Mouse (Mus musculus) layer of hippocampus, adult 8-10 months (tissue): ENCODE results near the gene Stx11. TPM values are rescaled to one million over a fixed set of nuclear protein-coding genes. Genes with fewer than 3 reads are reported as not detected.

Experiments
- DNase-seq, 2 experiments: peaks; one replicate each; pipeline ENCODE4 v3.0.0; 2022; ENCODE audit warnings: low spot score in 2 of 2
- total RNA-seq, 4 experiments: library from RNA; stranded (reverse); gene quantifications; 2 replicates each; pipeline ENCODE4 v1.2.4; 2022

Stx11 gene
- total RNA-seq = under 1 TPM; 0.13 to 0.61 (median 0.26) TPM

DNA sequence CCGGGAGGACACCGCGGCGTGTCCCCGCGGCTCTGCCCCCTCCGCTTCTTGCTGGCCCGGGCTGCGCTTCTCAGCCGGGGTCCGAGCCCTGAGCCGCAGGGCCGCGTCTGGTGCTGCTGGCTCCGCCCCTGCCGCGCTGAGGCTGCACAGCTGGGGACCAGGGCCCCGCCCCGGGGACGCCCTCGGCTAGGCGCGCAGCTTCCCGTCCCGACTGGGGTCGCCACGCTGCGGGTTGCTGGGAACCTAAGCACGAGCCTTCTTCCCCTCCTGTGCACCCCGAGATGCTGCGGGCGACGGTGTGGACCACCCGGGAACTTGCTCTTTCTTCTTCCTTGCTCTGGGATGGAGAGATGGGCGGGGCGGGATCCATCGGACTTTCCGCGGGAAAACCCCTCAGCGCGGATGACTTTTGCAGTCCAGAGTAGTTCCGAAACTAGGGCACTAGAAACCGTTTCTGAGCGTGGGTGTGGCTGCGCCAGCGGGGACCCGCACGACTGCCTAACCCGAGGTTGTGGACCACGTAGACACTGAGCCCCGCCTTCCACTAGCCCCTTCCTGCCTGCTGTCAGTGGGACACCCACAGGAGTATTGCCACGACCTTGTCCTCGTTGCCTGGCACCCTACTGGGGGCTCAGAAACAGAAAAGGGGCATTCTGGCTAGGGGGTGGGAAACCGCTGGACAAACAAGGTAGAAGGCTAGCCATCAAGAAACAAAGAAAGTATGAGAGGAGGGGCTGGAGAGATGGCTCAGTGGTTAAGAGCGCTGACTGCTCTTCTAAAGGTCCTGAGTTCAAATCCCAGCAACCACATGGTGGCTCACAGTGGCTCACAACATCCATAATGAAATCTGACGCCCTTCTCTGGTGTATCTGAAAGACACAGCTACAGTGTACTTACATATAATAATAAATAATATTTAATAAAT lies at the start of gene Stx11:
Gene Stx11 (minus strand): TSS at position 148 of the 925 bp plus-strand sequence.
- DNase-seq = no peak

DNA sequence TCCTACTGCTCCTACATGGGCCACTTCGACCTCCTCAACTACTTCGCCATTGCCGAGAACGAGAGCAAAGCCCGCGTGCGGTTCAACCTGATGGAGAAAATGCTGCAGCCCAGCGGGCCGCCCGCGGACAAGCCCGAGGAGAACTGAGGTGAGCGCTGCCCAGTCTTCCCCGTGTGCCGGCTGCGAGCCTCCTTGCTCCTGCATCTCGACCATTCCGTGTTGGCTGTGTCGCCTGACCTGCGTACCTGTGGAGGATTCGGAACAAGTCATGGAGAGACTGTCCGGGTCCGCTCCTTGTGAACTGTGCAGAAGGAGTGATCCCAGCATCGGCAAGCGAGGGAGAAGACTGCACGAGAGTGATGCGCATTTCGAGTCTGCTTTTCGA lies 44.6 kb upstream of the Stx11 start:
- no peak for DNase-seq

DNA sequence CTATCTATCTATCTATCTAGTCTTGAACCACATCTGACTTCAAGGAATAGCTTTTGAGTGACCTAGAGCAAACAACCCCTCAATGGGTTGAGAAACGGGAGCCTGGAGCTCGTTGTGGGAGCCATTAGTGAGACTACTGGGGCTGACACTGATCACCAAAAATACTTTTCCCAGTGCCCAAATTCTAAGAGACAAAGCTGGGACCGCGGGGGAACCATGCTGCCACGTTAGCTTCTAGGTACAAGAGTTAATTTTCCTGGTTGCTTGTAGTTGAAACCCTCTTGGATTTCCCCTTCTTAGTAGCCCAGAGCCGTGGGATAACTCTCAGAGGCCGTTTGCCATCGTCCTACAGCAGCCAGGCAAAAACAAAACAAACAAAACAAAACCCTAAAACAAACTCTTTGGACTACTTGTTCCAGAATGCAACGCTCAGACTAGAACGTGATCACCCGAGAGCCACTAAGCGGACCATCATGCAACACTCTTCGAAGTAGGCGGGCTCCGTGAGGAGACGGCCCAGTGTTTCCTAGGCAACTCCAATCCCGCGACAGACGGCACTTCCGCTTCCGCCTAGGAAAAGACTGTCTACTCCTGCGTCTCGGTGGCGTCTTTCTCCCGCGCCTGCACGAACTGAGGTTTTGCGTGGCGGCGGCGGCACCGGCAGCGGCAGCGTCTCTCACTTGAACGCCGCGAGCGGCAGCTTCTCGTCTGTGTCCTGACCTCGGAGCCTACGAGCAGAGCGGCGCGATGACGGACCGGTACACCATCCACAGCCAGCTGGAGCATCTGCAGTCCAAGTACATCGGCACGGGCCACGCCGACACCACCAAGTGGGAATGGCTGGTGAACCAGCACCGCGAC lies 44.0 kb upstream of the Stx11 start:
- peak; percentile 97 for DNase-seq

DNA sequence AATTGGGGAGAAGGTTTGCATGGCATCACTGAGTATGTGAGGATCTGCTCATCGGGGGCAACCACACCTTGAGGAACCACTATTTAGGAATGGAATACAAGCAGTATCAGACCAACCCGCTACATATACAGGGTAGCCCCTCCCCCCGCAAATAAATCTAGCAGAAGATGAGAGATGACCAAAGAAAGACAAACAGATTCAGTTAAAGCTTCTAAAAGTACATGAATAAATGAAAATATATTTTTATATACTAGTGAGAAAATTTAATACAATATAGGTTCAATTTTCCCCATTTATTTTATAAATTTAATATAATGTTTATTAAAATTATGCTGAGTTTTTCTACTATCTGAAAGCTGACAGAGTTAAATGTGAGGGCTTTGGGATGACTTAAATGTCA lies 40.9 kb upstream of the Stx11 start, which contains the start of gene Sf3b5:
Gene Sf3b5 (plus strand): TSS at position 301 of the 400 bp plus-strand sequence.
- DNase-seq = no peak

DNA sequence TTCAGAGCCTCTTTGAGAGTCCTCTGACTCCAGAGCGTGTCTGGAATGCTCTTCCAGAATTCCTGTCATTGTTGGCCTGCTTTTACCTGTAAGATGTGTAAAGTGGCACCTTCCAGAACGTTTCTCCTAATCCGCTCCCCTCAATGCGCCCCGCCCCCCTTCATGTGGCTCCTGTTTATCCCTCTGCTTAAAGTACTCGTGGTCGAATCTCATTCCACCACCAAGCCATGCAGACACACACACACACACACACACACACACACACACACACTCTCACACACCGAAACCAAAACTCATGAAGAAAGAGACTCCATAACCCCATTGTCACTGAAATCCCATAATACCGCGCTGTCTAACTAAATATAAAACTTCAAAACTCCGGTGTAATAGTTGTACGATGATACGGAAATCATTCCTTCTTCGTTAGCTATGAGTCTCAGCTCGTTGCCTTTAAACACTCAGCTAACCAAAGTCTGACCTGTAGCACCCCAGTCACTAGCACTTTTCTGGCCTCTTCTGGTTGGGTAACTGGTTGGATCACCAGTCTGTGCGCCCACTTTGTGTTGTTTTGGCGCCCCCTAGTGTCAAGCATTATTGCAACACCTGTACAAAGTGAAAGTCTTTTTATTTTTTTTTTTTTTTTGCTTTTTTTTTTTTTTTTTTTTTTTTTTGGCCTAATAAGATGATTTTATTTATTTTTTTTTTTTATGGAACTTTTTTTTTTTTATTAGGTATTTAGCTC lies 32.8 kb upstream of the Stx11 start:
- peak; percentile 43 to 83 for DNase-seq

DNA sequence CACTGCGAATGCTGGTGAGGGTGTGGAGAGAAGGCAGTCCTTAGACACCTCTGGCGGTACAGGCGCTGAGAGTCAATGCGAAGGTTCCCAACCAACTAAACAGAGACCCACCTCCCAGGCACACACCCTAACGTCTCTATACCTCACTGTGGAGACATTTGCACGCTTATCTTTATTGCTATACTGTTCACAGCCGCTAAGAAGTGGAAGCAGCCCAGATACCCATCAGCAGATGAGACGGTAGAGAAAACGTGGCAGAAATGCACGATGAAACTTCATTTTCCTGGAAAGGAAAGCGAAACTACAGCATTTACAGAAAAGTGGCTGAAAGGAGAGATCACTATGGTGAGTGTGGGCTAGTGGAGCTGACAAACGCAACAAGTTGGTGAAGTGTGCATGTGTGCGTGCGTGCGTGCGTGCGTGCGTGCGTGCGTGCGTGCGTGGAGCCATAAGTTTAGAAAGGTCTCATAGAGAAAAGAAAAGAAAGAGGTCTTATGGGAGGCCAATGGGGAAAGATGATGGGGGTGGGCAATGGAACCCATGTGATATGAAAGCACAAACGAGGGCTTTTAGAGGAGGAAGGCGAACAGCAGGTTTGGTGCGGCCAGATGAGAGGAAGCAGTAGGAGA lies 29.4 kb upstream of the Stx11 start:
- DNase-seq = no peak

DNA sequence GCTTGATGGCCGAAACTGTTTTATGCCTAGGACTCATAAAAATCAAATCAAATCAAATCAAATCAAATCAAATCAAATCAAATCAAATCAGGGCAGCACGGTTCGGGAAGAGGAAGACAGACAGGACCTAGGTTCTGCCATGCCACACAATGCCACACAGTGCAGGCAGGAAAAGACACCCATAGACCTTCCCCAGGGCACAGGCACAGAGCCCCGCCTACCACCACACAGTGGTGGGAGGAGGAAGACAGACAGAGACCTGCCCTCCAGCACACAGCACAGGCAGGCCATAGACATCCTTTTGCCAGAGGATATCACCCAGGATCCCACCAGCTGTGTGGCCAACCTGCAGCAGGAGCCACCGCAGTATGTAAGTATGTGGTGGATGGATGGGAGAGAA lies 27.9 kb upstream of the Stx11 start:
- DNase-seq = no peak

DNA sequence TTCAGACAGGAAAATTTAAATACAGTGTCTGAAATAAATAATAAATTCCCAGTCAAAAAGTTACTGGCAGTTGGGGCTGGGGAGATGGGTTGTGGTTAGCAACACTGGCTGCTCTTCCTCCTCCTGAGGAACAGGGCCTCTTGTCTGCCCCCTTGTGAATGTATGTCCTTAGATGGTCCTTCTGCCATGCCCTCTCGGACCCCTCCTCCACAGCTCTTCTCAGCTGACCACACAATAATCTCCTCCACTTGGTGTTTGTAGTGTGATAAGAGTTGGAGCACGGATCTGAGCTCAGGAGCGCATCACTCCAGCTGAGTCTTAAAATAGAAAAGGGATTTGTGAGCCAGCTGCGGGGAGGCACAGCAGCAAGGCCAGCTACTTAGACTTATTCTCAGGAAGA lies 22.8 kb upstream of the Stx11 start:
- no peak for DNase-seq

DNA sequence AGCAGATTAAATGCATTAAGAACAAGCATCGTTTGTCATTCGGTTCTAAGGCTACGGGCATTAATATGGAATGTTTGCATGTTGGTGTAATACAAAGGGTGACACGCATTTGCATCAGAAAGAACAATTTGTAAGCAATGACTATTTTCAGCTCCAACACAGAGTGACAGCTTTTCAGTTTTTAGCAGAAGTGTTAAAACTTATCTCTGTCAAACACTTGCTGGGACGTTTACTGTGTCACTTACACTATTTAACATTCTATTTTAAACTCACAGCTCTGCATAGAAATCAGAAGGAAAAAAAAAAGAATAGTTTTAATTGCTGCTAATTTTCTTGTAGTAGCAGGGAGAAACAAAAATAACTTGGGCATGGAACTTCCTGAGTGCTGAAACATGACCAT lies 22.4 kb upstream of the Stx11 start:
- DNase-seq = no peak

DNA sequence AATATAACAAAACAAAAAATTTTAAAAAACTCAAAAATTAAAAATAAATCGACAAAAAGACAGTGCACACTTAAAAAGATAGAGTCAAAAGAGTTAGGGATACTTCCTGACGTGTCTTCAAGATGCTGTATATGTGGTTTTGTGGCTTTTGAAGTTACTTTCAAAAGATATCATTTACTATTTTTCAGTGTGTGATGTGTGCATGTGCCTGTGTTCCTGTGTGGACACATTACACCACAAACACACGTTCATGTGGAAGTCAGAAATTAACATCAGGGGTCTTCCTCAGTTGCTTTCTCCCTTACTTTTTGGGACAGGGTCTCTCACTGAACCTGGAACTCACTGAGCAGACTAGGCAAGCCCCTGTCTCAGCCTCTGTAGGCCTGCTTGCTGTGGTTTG lies 20.9 kb upstream of the Stx11 start:
- no peak for DNase-seq

DNA sequence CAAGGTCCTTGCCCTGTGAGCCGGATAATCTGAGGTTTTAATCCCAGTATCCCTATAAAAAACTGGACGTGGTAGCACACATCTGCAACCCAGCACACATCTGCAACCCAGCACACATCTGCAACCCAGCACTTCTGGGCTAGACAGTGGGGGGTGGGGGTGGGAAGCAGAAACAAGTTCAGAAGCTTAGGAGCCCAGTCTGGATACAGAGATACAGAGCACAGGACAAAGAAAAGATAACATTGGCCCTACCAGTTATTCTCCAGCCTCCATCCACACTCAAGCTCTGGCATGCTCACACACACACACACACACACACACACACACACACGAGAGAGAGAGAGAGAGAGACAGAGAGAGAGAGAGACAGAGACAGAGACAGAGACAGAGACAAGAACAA lies 19.4 kb upstream of the Stx11 start:
- DNase-seq = no peak

DNA sequence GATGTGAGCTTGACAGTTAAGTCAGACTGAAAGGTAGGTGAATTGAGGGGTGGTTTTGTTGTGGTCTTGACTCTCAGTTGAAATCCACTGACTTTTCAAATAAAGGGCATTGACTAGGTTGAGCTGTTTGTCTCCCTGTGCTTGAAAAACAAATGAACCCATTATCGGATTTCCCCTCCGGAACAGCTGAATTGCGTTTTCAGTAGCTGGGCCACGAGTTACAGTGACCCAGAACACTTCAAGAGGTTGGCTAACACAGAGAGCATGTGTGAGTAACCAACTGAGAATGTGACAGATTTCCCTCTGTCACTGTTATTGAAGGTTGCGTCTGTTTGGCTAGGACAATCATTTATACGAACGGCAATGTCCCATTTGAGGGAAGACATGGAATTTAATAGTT lies 17.0 kb upstream of the Stx11 start:
- no peak for DNase-seq

DNA sequence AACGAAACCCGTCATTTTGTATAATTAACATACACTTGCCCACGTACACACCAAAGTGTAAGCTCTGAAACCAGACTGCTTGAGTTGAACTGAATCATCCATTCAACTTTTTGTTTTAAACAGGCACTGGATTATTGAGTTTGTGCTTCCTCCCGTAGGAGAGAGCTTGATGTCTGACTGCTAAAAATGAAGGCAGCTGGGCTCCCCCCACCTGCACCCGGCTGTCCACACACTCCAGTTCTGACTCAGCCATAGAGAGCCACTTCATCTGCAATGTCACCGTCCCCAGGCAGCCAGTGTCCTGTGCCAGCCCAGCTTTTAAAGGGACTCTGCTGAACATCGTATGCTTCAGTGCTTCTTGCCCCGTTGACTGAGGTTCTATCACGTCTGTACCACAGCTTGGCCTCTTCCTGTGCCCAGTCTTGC lies 13.7 kb upstream of the Stx11 start:
- DNase-seq = peak in 1 of 2 experiments; percentile 6

DNA sequence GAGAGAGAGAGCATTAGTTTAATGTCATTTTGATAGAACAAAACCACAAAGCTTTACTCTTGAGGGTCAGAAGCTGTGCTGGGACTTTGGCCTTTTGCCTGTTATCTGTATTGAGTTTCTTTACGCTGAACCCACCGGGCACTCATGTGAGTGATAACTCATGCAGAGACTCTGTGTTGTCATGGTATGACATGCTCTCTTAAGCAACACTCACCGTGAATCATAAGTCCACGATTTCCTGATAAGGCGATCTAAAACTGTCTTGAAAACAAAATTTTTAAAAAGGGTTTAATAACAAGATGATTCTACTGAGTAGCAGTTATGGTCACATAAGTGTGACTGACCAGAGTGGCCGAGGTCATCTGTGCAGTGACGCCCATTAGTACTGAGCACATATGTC lies 12.5 kb upstream of the Stx11 start:
- DNase-seq = no peak

DNA sequence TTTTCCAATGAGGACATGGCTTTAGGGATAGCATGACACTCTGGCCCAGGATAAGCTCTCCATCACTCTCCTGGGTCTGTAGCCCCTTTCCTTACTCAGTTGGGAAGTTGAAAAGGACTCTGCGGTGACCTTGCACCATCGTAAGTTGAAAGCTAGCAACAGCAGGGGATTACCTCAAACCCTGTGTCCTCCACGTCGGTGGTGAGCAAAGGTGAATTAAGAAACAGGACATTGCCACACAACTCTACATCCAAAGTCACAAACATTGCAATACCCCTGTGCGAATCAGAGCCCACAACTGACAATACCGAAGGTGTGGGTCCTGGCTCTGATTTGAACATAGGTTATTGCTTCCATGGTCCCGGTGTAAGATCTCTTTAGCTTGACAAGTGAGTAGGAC lies 11.9 kb upstream of the Stx11 start:
- no peak for DNase-seq

DNA sequence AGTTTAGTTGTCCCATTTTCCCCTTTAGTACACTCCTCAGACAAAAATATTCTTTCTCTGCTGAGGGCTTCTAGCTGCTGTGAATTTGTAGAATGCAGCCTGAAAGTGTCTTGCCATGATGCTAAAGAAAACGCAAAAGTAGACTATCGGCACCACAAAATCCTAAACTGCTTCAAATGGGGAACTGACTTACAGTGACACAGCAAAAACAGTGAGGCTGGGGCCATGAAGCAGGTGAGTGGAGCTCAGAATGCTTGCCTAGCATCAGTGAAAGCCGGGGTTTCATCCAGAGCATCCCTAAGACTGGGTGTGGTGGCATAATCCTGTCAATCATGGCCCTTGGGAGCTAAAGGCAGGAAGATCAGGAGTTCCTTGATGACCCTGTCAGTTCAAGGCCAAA lies 11.4 kb upstream of the Stx11 start:
- DNase-seq = no peak

DNA sequence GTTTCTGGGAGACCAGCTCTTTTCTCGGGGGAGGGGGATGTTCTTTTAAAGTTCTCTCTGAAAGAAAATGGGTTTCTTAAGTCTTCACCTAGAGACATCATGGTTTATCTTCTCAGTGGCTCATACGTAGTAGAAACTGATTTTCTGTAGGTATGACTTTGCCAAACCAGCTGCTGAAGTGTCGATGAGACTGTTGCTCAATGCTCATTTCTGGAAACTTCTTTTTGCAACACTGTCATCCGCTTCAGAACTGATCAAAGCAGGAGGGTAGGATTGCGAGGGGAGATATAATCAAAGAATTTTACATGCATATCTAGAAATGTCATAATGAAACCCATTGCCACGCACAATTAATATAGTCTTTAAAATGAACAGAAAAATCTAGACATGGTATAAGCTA lies 10.5 kb upstream of the Stx11 start:
- DNase-seq = no peak

DNA sequence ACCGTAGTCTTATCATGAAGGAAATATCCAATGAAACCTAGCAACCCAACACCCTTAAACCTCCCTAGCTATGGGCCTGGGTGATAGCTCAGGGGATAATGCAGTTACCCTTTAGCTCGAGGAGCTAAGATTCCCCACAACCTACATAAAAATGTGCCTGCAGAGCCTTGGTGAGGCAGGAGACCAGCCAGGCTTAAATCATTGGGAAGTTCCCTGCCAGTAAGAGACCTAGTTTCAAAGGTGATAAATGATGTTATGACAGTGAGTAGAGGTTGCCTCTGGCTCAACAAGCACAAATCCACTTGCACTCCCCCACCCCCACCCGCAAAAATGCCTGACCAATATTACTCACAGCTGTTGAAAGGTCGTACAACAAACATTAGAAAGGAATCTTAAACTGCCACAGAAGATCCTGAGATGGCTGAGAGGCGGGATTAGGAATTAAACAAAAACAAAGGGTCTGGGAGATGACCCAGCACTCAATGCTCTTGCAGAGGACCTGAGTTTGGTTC lies 1.6 kb upstream of the Stx11 start:
- no peak for DNase-seq

DNA sequence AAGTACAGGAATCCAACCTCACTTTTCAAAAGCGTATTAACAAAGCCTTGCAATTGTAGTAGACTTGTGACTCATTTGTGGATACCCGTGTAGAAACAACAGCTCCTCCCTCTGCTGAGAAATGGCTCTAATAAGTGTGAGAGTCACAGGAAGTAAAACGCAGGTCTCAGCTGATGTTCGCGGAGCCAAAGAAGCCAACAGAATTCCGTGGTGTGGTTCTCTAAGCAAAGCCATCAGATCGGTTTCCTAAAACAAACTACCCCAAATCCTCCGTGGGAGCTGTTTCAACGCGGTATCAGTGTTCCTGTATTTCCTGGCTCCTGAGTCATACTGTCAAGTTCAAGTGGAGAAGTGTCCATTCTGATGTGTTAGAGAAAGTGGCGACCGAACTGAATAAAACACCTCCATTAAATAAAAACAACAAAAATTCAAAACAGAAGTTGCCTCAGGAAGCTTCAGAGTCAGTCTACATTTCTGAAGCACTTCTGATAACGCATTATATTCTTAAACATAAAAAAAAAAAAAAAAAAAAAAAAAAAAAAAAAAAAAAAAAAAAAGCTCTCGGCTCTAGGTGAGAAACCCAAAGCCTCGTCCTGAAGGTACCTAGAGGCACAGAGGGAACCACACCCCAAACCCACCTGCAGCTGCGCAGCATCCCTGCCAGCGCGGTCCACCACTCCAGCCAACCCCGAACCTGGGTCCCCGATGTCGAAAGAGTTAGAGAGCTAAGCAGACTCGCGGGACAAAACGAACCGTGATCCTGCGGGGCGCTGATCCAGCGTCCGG lies 543 bp downstream of the Stx11 start:
- no peak for DNase-seq

DNA sequence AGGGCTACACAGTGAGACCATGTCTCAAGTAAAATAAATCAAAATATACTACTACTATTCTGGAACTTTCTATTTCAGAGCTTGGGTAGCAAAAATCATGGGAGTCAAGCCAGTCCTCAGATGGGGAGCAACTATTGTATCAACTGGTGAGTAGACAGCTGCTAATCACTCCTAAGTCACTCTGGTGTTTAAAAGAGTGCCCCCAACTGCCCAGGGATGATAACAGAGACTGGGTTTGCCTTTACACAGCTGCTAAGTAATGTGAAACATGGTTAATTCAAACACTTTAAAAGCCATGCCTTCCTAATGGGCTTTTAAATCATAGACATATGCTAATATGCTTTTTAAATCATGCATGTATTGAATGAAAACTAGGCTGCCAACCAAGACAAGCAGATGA lies 1.9 kb downstream of the Stx11 start:
- DNase-seq = no peak
